Mouse (Mus musculus) induced T-regulatory cell, adult 2 months (primary cell): Measurements from ENCODE around the gene Zzz3.

ENCODE experiments used
- DNase-seq: peaks from one replicate; pipeline ENCODE4 v3.0.0-alpha.2; 2012; ENCODE audit warnings: low read depth

The Zzz3 gene

GRCm38 (mm10) chr3:152395350-152396277 is at the start of gene Zzz3:
Gene Zzz3 (plus strand): TSS chr3:152395473.
- DNase-seq, result peak; percentile 93

GRCm38 (mm10) chr3:152345732-152346632 is 49.3 kb upstream of the Zzz3 start, which contains the start of gene Usp33:
Gene Usp33 (plus strand): TSS chr3:152346478.
- peak; percentile 93 for DNase-seq

GRCm38 (mm10) chr3:152346633-152347141 is 48.6 kb upstream of the Zzz3 start:
- DNase-seq, result peak; percentile 51

- no peak for DNase-seq
These were observed 48.0 kb upstream of the Zzz3 start for GRCm38 (mm10) chr3:152347227-152347626.

GRCm38 (mm10) chr3:152348011-152348830 is 47.1 kb upstream of the Zzz3 start:
- no peak for DNase-seq

GRCm38 (mm10) chr3:152350431-152350830 is 44.8 kb upstream of the Zzz3 start:
- no peak for DNase-seq

GRCm38 (mm10) chr3:152350966-152351365 is 44.3 kb upstream of the Zzz3 start:
- no peak for DNase-seq

GRCm38 (mm10) chr3:152352289-152352688 is 43.0 kb upstream of the Zzz3 start:
- no peak for DNase-seq

- no peak for DNase-seq
These were observed 41.7 kb upstream of the Zzz3 start for GRCm38 (mm10) chr3:152353434-152354177.

GRCm38 (mm10) chr3:152355361-152355760 is 39.9 kb upstream of the Zzz3 start:
- no peak for DNase-seq

- no peak for DNase-seq
These were observed 38.5 kb upstream of the Zzz3 start for GRCm38 (mm10) chr3:152356751-152357150.

- DNase-seq, result no peak
These were observed 36.1 kb upstream of the Zzz3 start for GRCm38 (mm10) chr3:152359151-152359550.

- DNase-seq, result no peak
These were observed 31.1 kb upstream of the Zzz3 start for GRCm38 (mm10) chr3:152364181-152364580.

GRCm38 (mm10) chr3:152376063-152376462 is 19.2 kb upstream of the Zzz3 start:
- no peak for DNase-seq

GRCm38 (mm10) chr3:152384106-152384505 is 11.2 kb upstream of the Zzz3 start:
- no peak for DNase-seq

- DNase-seq, result peak; percentile 98
These were observed 1.2 kb downstream of the Zzz3 start for GRCm38 (mm10) chr3:152396278-152396987.

- no peak for DNase-seq
These were observed 1.7 kb downstream of the Zzz3 start for GRCm38 (mm10) chr3:152396988-152397314.

- DNase-seq, result peak; percentile 14
These were observed 2.2 kb downstream of the Zzz3 start for GRCm38 (mm10) chr3:152397335-152397940.

GRCm38 (mm10) chr3:152400441-152400840 is 5.2 kb downstream of the Zzz3 start:
- DNase-seq, result no peak

GRCm38 (mm10) chr3:152400875-152401274 is 5.6 kb downstream of the Zzz3 start:
- DNase-seq, result no peak
